Mouse (Mus musculus): ENCODE data around the gene Ezh1.

DNA sequence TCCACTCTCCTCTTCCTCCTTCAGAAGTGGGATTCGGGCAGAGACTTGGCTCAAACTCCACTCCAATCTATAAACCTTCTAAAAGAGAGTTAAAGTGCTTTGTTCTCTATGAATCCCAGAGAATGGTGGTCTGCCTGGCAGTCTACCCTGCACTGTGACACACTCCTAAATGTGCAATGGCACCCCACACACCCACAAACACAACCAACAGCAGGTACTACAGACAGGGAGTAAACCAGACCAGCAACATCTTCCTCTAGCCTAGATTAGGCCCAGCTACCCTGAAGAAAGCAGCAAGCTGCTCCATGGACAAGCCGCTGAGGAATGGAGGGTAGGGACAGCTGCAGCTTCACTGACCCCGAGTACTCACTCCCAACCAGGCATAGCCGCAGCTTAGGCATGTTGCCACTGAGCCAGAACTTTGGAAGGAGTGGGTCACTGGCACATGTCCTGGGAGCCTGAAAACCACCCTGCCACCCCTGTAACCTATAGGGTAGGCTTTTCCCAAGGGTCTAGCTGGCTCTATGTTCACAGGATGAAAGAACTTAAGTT, 34.3 kb downstream of the Ezh1 start:
- TF ChIP-seq TAL1 (IDR thresholded peaks at IDR 0.05; ENCODE audit: low read length) = no peak
- no peak for TF ChIP-seq GATA1 (IDR thresholded peaks at IDR 0.05; ENCODE audit: low read length)

Data from erythroblast, embryonic 14.5 days (primary cell).